Mouse (Mus musculus): ENCODE results near the gene Ap3b2.

Ap3b2 gene

GRCm38 (mm10) chr7:81476833-81477232, 16.9 kb downstream of the Ap3b2 start:
- DNase-seq (ENCODE audit: low read depth, low spot score): no peak

- DNase-seq (ENCODE audit: low read depth, low spot score): no peak
These were observed 18.5 kb downstream of the Ap3b2 start for GRCm38 (mm10) chr7:81475221-81475620.

GRCm38 (mm10) chr7:81464906-81465450, 28.7 kb downstream of the Ap3b2 start:
- DNase-seq (ENCODE audit: low read depth, low spot score): no peak

- peak; percentile 46 for DNase-seq (ENCODE audit: low read depth, low spot score)
These were observed 29.6 kb downstream of the Ap3b2 start for GRCm38 (mm10) chr7:81464116-81464515.

GRCm38 (mm10) chr7:81462815-81463214, 30.9 kb downstream of the Ap3b2 start:
- DNase-seq (ENCODE audit: low read depth, low spot score): no peak

GRCm38 (mm10) chr7:81455155-81455651, 38.5 kb downstream of the Ap3b2 start, which contains the start of gene Cpeb1:
Gene Cpeb1 (minus strand): TSS chr7:81455465.
- DNase-seq (ENCODE audit: low read depth, low spot score): no peak

GRCm38 (mm10) chr7:81454331-81455039, 39.2 kb downstream of the Ap3b2 start:
- DNase-seq (ENCODE audit: low read depth, low spot score): no peak

GRCm38 (mm10) chr7:81453443-81454274, 40.1 kb downstream of the Ap3b2 start:
- no peak for DNase-seq (ENCODE audit: low read depth, low spot score)

GRCm38 (mm10) chr7:81452971-81453441, 40.7 kb downstream of the Ap3b2 start:
- no peak for DNase-seq (ENCODE audit: low read depth, low spot score)
